Mouse (Mus musculus) cortical plate, adult 2 months (tissue): ENCODE measurements around the gene Rho. TPM values are rescaled to one million over a fixed set of nuclear protein-coding genes. Genes with fewer than 3 reads are reported as not detected.

Experiments
- H3K27ac ChIP-seq: fragments of 200-500 bp; 2 replicates; pipeline ENCODE4 v1.5.1; 2012; ENCODE audit warnings: low read length, control low read depth, inconsistent platforms; ENCODE audit not compliant: insufficient read depth
- H3K4me1 ChIP-seq: fragments of 200-500 bp; 2 replicates; pipeline ENCODE4 v1.6.1; 2011; ENCODE audit warnings: low read length; ENCODE audit not compliant: control insufficient read depth, insufficient read depth
- H3K4me3 ChIP-seq: fragments of 200-500 bp; 2 replicates; pipeline ENCODE4 v1.5.1; 2011; ENCODE audit warnings: mild to moderate bottlenecking, low read length, control low read depth; ENCODE audit not compliant: insufficient read depth
- CTCF ChIP-seq: fragments of 200-500 bp; IDR thresholded peaks from 2 replicates; pipeline ENCODE4 v1.5.1; 2011; ENCODE audit warnings: mild to moderate bottlenecking, control low read depth, low read length; ENCODE audit not compliant: insufficient read depth; ENCODE audit errors: extremely low read depth
- POLR2A ChIP-seq: fragments of 200-500 bp; IDR thresholded peaks from 2 replicates; pipeline ENCODE4 v1.6.1; 2011; ENCODE audit warnings: mild to moderate bottlenecking, low read length, control low read depth; ENCODE audit not compliant: insufficient read depth; ENCODE audit errors: extremely low read depth
- polyA plus RNA-seq: library from polyadenylated mRNA; depleted of rRNA; stranded (reverse); fragments of >200 nt; gene quantifications from 2 replicates; pipeline ENCODE4 v1.2.3, GENCODE M21; 2012

Rho gene
- polyA plus RNA-seq, 1 experiment, result 0.84 TPM

- no peak for TF ChIP-seq POLR2A
- no peak for TF ChIP-seq CTCF
- Histone ChIP-seq H3K27ac (no peak overlapping the region), H3K4me1 (0 out of 2 replicates have a peak, but pooled peaks cover 2% of the 10 kb centered on the region), H3K4me3 (no peak overlapping the region)
Measured at GRCm38 (mm10) chr6:115969103-115969502, 37.6 kb downstream of the Rho start.

DNA sequence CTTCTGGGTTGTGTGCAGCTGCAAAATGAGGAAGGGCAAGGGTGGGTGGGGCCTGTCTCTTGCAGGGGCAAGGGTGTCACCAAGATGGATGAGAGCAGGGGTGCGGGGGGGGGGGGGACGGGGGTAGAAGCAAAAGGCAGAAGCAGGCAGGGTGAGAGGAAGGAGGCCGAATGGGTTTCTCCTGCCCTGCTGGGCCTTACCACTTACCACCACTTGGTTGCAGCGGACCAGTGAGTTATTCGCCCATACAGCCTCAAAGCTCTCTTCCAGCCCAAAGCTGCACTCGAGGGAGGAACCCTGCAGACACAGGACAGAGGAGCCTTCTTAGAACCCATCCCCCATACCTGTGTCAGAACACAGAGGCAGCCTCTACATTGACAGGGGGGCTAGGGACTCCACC lies 38.4 kb downstream of the Rho start:
- H3K27ac ChIP-seq, result no peak overlapping the region
- 0 out of 2 replicates have a peak, but pooled peaks cover 2% of the 10 kb centered on the region for H3K4me1 ChIP-seq
- H3K4me3 ChIP-seq, result no peak overlapping the region
- TF ChIP-seq CTCF, result no peak
- no peak for TF ChIP-seq POLR2A

- TF ChIP-seq CTCF (no peak), POLR2A (no peak)
- Histone ChIP-seq H3K27ac (no peak overlapping the region), H3K4me1 (0 out of 2 replicates have a peak, but pooled peaks cover 2% of the 10 kb centered on the region)
Measured at GRCm38 (mm10) chr6:115971273-115972060, 39.9 kb downstream of the Rho start.

DNA sequence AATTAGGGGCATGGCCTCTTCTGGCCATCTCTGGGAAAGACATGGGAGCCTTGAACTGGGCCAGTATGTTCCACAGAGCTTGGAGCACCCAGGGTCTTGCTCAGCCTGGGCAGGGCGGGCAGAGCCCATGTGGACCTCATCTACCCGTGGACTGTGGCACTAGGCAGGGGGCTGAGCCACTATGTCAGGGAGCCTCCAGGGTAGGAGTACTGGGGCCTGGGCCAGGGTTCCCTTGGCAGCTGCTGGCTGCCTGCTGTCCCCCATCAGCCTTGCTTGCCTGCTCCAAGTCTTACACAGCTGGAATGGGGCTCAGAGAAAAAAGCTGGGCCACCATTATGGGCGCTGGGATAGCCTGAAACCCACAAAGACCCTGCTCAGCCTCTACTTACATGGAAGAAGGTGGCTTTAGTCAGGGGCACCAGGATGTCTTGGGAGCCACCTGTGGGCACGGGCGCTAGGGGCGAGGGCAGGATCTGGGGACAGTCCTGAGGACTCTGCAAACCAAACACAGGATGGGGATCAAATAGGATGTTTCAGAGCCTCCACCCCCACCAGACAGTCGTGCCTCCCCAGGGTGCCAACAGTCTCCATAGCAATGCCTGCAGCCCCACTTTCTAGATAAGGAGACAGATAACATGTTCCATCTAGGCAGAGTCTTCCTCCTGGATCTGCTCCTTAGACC lies 40.7 kb downstream of the Rho start:
- Histone ChIP-seq H3K27ac (no peak overlapping the region), H3K4me1 (0 out of 2 replicates have a peak, but pooled peaks cover 2% of the 10 kb centered on the region), H3K4me3 (no peak overlapping the region)
- TF ChIP-seq POLR2A, result no peak
- no peak for TF ChIP-seq CTCF

More at GRCm38 (mm10) chr6:115971273-115972060, 39.9 kb downstream of the Rho start:
- H3K4me3 ChIP-seq, result no peak overlapping the region

GRCm38 (mm10) chr6:115973139-115973875 lies 41.8 kb downstream of the Rho start:
- Histone ChIP-seq H3K27ac (no peak overlapping the region), H3K4me3 (no peak overlapping the region), H3K4me1 (0 out of 2 replicates have a peak, but pooled peaks cover 2% of the 10 kb centered on the region)
- TF ChIP-seq POLR2A, result no peak
- TF ChIP-seq CTCF, result no peak

GRCm38 (mm10) chr6:115973881-115974662 lies 42.5 kb downstream of the Rho start:
- H3K4me3 ChIP-seq, result no peak overlapping the region
- H3K4me1 ChIP-seq, result 0 out of 2 replicates have a peak, but pooled peaks cover 2% of the 10 kb centered on the region
- TF ChIP-seq CTCF, result no peak
- TF ChIP-seq POLR2A, result no peak
- H3K27ac ChIP-seq, result no peak overlapping the region

DNA sequence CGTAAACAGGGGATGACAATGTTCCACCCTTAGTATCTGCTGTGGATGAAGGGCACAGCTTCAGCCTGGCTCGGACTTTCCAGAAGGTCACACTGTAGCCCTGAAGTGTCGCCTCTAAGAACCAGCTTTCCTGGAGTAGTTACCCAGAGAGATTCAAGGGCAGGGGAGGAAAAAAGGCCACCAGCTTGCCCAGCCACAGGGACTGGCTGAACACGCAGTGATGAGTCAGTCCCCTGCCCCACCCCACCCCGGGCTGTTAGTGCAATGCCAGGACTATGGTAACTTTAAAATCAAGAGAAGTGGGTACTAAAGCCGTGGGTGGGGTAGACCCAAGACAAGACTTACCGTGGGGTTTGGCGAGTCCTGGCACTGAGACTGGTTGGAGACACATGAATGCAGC lies 44.1 kb downstream of the Rho start:
- H3K4me1 ChIP-seq, result 0 out of 2 replicates have a peak, but pooled peaks cover 2% of the 10 kb centered on the region
- H3K27ac ChIP-seq, result no peak overlapping the region
- no peak for TF ChIP-seq CTCF
- no peak for TF ChIP-seq POLR2A
- H3K4me3 ChIP-seq, result no peak overlapping the region

DNA sequence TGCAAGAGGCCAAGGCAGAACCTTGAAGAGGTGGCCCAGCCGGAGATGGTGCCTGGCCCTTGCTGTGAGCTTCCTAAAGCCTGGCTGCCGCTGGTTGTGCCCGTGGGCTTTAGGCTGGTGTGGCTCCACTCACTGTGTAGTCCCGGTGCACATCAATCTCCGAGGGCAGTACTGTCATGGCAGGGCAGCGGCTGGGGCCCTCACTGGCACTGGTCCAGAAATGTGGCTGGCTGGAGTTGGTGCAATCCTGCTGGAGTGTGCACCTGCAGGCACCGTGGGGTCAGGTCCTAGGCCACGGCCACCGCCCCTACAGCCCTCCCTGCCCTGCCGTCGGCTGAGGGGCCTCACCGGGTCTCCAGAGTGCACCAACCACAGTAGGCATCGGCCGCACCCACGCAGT lies 46.3 kb downstream of the Rho start:
- Histone ChIP-seq H3K27ac (no peak overlapping the region), H3K4me3 (no peak overlapping the region), H3K4me1 (0 out of 2 replicates have a peak, but pooled peaks cover 2% of the 10 kb centered on the region)
- no peak for TF ChIP-seq CTCF
- TF ChIP-seq POLR2A, result no peak

DNA sequence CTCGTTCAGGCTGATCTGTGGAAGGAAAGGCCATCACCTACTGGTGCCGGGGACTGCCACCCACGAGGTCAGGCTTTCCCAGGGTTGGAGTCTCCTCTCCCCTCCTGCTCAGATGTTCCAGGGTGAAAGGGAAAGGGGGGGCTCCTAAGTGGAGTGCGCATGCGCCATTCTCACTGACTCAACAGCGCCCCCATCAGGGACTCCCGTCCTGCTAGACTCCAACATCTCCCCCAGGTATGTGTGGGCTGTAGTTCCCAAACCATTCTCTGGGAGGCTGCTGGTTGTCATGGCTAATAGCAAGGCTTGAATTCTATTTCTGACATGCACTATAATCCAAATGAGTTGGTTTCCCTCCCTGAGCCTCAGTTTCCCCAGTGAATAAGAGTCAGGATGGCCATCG lies 47.0 kb downstream of the Rho start:
- 0 out of 2 replicates have a peak, but pooled peaks cover 3% of the 10 kb centered on the region for H3K4me1 ChIP-seq
- no peak for TF ChIP-seq POLR2A
- TF ChIP-seq CTCF, result 0 out of 2 replicates have a peak, but pooled peaks have one; percentile 16
- H3K27ac ChIP-seq, result no peak overlapping the region
- H3K4me3 ChIP-seq, result no peak overlapping the region
